Mouse (Mus musculus) midbrain, embryonic 12.5 days (tissue): ENCODE data around the gene Atp8b5. TPM values are rescaled to one million over a fixed set of nuclear protein-coding genes. Genes with fewer than 3 reads are reported as not detected.
A peak's percentile ranks its signal among the peaks of the same experiment; 100 is the strongest.

Experiments used
- ATAC-seq: fragments of 200-750 bp; cut with Nextera tagmentation; 2 replicates; pipeline ENCODE4 v1.8.0; 2017; ENCODE audit warnings: low read depth, moderate TSS enrichment, moderate library complexity; ENCODE audit not compliant: low FRiP score
- H3K27ac ChIP-seq: fragments of 300-500 bp; sonication (generic); replicated peaks from 2 replicates; pipeline ENCODE4 v1.5.1; 2016; ENCODE audit warnings: mild to moderate bottlenecking
- H3K27me3 ChIP-seq: fragments of 300-500 bp; sonication (generic); 2 replicates; pipeline ENCODE4 v1.6.1; 2016; ENCODE audit warnings: mild to moderate bottlenecking
- H3K36me3 ChIP-seq: fragments of 300-500 bp; sonication (generic); 2 replicates; pipeline ENCODE4 v1.6.1; 2016
- H3K4me1 ChIP-seq: fragments of 300-500 bp; sonication (generic); 2 replicates; pipeline ENCODE4 v1.6.1; 2016
- H3K4me2 ChIP-seq: fragments of 300-500 bp; sonication (generic); replicated peaks from 2 replicates; pipeline ENCODE4 v1.6.1; 2016; ENCODE audit warnings: mild to moderate bottlenecking, moderate library complexity
- H3K4me3 ChIP-seq: fragments of 300-500 bp; sonication (generic); 2 replicates; pipeline ENCODE4 v1.5.1; 2016; ENCODE audit warnings: mild to moderate bottlenecking
- H3K9ac ChIP-seq: fragments of 300-500 bp; sonication (generic); replicated peaks from 2 replicates; pipeline ENCODE4 v1.6.1; 2016; ENCODE audit warnings: mild to moderate bottlenecking, moderate library complexity
- H3K9me3 ChIP-seq: fragments of 300-500 bp; sonication (generic); 2 replicates; pipeline ENCODE4 v1.6.1; 2016; ENCODE audit warnings: mild to moderate bottlenecking
- WGBS: fragments of 180-500 bp; shearing (Covaris S2); methylation state at CpG from one replicate; pipeline ENCODE4 v1.1.7; 2016; 5-methylcytosine and 5-hydroxymethylcytosine counted together
- polyA plus RNA-seq: library from polyadenylated mRNA; unstranded; fragments of >200 nt; fragmentation: Nextera tagmentation; extraction: Ambion mirVana; gene quantifications from 2 replicates; pipeline ENCODE4 v1.2.1, GENCODE M21; 2016

The Atp8b5 gene
- polyA plus RNA-seq, 1 experiment from 2014 or later: 0.22 TPM

DNA sequence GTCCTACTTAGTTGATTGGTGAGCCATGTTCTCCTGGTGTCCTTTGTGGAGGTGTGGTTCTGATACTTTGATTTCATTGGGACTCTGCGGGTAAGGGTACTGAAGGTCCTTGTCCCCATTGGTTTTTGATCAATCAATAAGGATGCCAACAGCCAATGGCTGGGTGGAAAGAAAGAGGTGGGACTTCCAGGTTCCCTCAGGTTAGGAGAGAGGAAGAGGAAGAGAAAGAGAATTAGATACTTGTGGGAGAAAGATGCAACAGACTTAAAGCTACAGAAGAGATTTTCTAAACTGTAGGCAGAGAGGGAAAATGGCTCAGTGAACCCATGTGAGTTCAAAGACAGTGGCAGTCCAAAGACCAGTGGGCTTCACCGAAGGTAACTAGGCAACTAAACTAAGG is 60.2 kb downstream of the Atp8b5 start:
- no peak overlapping the region for H3K27ac ChIP-seq

DNA sequence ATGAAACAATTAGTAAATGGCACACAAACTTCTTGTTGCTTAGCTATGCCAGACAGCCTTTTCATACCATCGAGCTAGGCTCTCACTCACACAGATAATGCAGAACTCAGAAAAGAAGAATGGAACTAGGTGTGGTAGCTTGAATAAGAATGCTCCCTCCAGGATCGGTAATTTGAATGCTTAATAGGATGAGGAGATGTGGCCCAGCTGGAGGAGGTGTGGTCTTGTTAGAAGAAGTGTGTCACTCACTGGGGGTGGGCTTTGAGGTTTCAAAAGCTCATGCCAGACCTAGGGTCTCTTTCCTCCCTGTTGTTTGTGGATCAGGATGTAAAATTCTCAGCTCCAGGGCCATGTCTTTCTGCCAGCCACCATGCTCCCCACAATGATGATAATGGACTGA is 67.8 kb downstream of the Atp8b5 start:
- no peak overlapping the region for H3K27ac ChIP-seq
- ATAC-seq: no peak
- H3K4me1 ChIP-seq: no peaks in the 10 kb centered on the region
- H3K27me3 ChIP-seq: peaks cover 1% of the 10 kb centered on the region; the same call in 1 of the 2 replicates
- peaks cover 8% of the 10 kb centered on the region for H3K9me3 ChIP-seq
- no peak overlapping the region for H3K4me2 ChIP-seq
- no peak overlapping the region for H3K9ac ChIP-seq
- 41% methylated on average over 2 of the region's 2 CpGs for WGBS
- no peaks in the 10 kb centered on the region for H3K36me3 ChIP-seq
- H3K4me3 ChIP-seq: no peak overlapping the region

More for the DNA sequence above, 60.2 kb downstream of the Atp8b5 start:
- H3K4me3 ChIP-seq: no peak overlapping the region
- H3K9me3 ChIP-seq: no peaks in the 10 kb centered on the region
- H3K9ac ChIP-seq: no peak overlapping the region
- no peaks in the 10 kb centered on the region for H3K4me1 ChIP-seq
- H3K36me3 ChIP-seq: no peaks in the 10 kb centered on the region
- H3K27me3 ChIP-seq: no peaks in the 10 kb centered on the region
- 97% methylated on average over 2 of the region's 2 CpGs for WGBS
- no peak overlapping the region for H3K4me2 ChIP-seq
- ATAC-seq: no peak

GRCm38 (mm10) chr4:43336176-43336575 is 69.2 kb downstream of the Atp8b5 start:
- no peaks in the 10 kb centered on the region for H3K4me1 ChIP-seq
- peaks cover 8% of the 10 kb centered on the region for H3K9me3 ChIP-seq
- no peak overlapping the region for H3K27ac ChIP-seq
- no peak overlapping the region for H3K4me3 ChIP-seq
- H3K27me3 ChIP-seq: peaks cover 5% of the 10 kb centered on the region; the same call in 1 of the 2 replicates
- H3K4me2 ChIP-seq: no peak overlapping the region
- no peaks in the 10 kb centered on the region for H3K36me3 ChIP-seq
- no peak overlapping the region for H3K9ac ChIP-seq
- ATAC-seq: no peak

- no peak for ATAC-seq
- no peaks in the 10 kb centered on the region for H3K4me1 ChIP-seq
- H3K9me3 ChIP-seq: peaks cover 8% of the 10 kb centered on the region
- H3K27ac ChIP-seq: no peak overlapping the region
- H3K4me2 ChIP-seq: no peak overlapping the region
- no peak overlapping the region for H3K9ac ChIP-seq
- WGBS: 79% methylated on average over 4 of the region's 4 CpGs
- H3K4me3 ChIP-seq: no peak overlapping the region
- H3K27me3 ChIP-seq: peaks cover 5% of the 10 kb centered on the region; the same call in 1 of the 2 replicates
- H3K36me3 ChIP-seq: no peaks in the 10 kb centered on the region
Measured at GRCm38 (mm10) chr4:43340096-43340804, 73.3 kb downstream of the Atp8b5 start.

DNA sequence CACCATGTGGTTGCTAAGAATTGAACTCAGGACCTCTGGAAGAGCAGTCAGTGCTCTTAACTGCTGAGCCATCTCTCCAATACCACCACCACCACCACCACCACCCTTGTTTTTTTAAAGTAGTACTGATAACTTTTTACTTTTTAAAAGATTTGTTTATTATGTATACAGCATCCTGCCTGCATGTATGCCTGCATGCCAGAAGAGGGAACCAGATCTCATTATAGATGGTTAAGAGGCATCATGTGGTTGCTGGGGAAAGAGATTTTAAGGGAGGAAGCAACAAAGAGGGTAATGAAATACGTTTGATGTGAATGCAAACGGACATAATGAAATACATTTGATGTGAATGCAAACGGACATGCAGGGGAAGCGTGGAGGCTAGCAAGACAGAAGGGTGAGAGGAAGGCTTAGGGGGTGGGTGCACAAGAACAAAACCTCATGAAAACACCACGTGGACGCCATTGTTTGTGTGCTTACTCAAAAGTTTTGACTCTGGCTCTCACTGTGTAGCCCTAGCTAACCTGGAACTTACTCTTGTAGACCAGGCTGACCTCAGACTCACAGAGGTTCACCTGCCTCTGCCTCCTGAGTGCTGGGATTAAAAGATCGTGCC is 74.4 kb downstream of the Atp8b5 start:
- no peak overlapping the region for H3K4me3 ChIP-seq
- ATAC-seq: peak; percentile 41; the same call in 1 of the 2 replicates
- WGBS: 40% methylated on average over 7 of the region's 7 CpGs
- no peak overlapping the region for H3K4me2 ChIP-seq
- H3K4me1 ChIP-seq: no peaks in the 10 kb centered on the region
- H3K9ac ChIP-seq: no peak overlapping the region
- H3K27me3 ChIP-seq: peaks cover 5% of the 10 kb centered on the region; the same call in 1 of the 2 replicates
- no peak overlapping the region for H3K27ac ChIP-seq
- H3K36me3 ChIP-seq: no peaks in the 10 kb centered on the region
- H3K9me3 ChIP-seq: peaks cover 4% of the 10 kb centered on the region

DNA sequence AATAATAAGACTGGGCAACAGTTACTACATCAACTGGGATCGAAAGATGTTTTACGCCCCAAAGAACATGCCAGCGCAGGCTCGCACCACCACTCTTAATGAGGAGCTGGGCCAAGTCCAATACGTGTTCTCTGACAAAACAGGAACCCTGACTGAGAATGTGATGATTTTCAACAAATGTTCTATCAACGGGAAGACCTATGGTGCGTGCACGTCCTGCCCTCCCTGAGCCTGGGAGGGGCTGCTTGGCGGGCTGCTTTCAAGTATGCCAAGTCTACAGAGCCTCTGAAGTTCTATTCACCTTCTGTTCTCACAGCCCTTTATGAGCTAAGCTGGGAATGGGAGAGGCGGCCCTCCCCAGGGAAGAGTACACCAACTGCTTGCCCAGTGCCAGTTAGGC is 75.5 kb downstream of the Atp8b5 start:
- H3K4me1 ChIP-seq: no peaks in the 10 kb centered on the region
- H3K4me3 ChIP-seq: no peak overlapping the region
- no peak for ATAC-seq
- H3K27ac ChIP-seq: no peak overlapping the region
- no peak overlapping the region for H3K9ac ChIP-seq
- H3K9me3 ChIP-seq: no peaks in the 10 kb centered on the region
- no peak overlapping the region for H3K4me2 ChIP-seq
- 93% methylated on average over 10 of the region's 10 CpGs for WGBS
- H3K36me3 ChIP-seq: no peaks in the 10 kb centered on the region
- H3K27me3 ChIP-seq: peaks cover 5% of the 10 kb centered on the region; the same call in 1 of the 2 replicates

DNA sequence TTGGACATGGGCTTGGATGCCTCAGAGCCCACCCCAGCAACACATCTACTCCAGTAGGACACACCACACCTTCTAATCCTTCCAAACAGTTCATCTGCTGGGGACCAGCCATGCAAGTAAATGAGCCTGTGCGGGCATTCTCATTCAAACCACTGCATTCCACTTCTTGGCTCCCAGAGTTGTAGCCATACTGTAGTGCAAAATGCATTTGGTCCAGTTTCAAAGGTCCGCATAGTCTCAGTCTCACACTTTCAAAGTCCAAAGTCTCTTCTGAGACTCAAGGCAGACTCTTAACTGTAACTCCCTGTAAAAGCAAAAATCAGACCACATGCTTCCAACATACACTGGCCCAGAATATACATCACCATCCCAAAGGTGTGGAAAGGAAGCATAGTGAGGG is 78.0 kb downstream of the Atp8b5 start:
- Histone ChIP-seq H3K4me3 (no peak overlapping the region), H3K36me3 (no peaks in the 10 kb centered on the region), H3K9me3 (no peaks in the 10 kb centered on the region), H3K9ac (no peak overlapping the region), H3K4me2 (no peak overlapping the region), H3K4me1 (no peaks in the 10 kb centered on the region), H3K27ac (no peak overlapping the region), H3K27me3 (peaks cover 2% of the 10 kb centered on the region; the same call in 1 of the 2 replicates)
- ATAC-seq: no peak
- 89% methylated on average over 2 of the region's 2 CpGs for WGBS

DNA sequence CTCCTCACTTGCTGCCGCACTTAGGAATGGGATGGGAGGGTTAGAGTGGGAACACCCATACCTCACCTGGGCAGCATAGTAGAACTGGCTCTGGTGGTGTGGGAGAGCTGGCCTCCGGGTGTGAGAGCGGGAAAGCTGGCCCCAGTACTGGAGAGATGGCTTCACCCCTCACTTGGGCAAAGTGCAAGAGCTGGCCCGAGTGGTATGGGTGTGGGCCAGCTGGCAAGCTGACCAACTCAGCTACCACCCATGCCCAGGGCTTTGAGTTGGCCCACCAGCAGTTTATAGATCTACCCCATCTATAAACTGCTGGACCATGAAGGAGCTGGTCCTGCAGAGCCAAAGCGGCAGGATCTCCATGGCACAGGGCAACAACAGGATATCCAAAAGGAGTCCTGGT is 82.2 kb downstream of the Atp8b5 start:
- WGBS: 91% methylated on average over 5 of the region's 5 CpGs
- no peak for ATAC-seq

DNA sequence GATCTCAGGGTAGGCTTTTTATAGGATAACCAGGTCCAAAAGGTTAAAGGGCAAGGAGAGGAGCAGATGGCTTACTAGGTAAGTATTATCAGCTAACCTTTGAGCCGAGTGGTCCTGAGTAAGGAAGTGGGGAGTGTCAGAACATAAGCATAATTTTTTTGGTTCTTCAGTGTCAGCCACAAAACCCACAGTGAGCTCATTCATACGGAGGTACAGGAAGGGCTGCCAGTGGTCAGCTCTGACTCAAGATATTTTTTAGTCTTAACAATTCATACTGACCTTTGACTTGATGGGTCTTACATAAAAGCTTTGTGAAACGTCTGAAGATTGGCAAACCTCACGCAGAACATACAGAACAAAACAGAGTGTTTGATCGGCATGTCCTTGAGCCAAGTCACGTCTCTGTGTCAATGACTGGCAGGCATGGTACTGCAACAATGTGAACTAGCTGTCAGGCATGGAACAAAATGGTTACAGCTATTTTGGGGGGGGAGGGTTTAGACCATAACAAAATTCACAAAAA is 83.1 kb downstream of the Atp8b5 start:
- no peak for ATAC-seq
- H3K4me2 ChIP-seq: no peak overlapping the region
- no peaks in the 10 kb centered on the region for H3K36me3 ChIP-seq
- H3K4me1 ChIP-seq: no peaks in the 10 kb centered on the region
- no peaks in the 10 kb centered on the region for H3K27me3 ChIP-seq
- H3K9ac ChIP-seq: no peak overlapping the region
- no peak overlapping the region for H3K27ac ChIP-seq
- H3K4me3 ChIP-seq: no peak overlapping the region
- H3K9me3 ChIP-seq: 0 out of 2 replicates have a peak, but pooled peaks cover 4% of the 10 kb centered on the region
- 84% methylated on average over 6 of the region's 6 CpGs for WGBS

More for the DNA sequence above, 82.2 kb downstream of the Atp8b5 start:
- no peak overlapping the region for H3K4me3 ChIP-seq
- H3K9ac ChIP-seq: no peak overlapping the region
- H3K4me1 ChIP-seq: no peaks in the 10 kb centered on the region
- no peaks in the 10 kb centered on the region for H3K36me3 ChIP-seq
- 0 out of 2 replicates have a peak, but pooled peaks cover 4% of the 10 kb centered on the region for H3K9me3 ChIP-seq
- H3K4me2 ChIP-seq: no peak overlapping the region
- H3K27me3 ChIP-seq: no peaks in the 10 kb centered on the region
- H3K27ac ChIP-seq: no peak overlapping the region

DNA sequence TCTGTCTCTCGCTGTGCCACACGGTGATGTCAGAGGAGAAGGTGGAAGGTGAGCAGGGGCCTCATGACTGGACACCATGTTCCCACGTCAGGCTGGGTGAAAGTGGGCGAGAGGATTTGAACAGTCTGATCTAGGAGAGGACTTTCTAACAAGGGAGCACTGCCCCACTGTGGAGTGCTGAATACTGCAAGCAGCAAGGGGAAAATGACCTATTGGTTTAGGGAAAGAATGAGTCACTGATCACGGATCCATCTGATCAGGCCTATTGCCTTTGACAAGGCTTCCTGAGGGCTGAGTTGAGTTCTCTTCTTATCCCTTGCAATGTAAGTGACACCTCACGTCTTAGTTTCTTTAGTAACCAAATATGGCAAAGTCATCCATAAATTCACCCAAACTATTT is 86.7 kb downstream of the Atp8b5 start:
- Histone ChIP-seq H3K9ac (no peak overlapping the region), H3K36me3 (no peaks in the 10 kb centered on the region), H3K27me3 (no peaks in the 10 kb centered on the region), H3K27ac (no peak overlapping the region), H3K9me3 (0 out of 2 replicates have a peak, but pooled peaks cover 4% of the 10 kb centered on the region), H3K4me2 (no peak overlapping the region), H3K4me1 (no peaks in the 10 kb centered on the region), H3K4me3 (no peak overlapping the region)
- 89% methylated on average over 6 of the region's 6 CpGs for WGBS
- no peak for ATAC-seq

- 90% methylated on average over 11 of the region's 11 CpGs for WGBS
- H3K4me2 ChIP-seq: no peak overlapping the region
- no peak for ATAC-seq
Measured at GRCm38 (mm10) chr4:43364914-43365560, 98.1 kb downstream of the Atp8b5 start.

DNA sequence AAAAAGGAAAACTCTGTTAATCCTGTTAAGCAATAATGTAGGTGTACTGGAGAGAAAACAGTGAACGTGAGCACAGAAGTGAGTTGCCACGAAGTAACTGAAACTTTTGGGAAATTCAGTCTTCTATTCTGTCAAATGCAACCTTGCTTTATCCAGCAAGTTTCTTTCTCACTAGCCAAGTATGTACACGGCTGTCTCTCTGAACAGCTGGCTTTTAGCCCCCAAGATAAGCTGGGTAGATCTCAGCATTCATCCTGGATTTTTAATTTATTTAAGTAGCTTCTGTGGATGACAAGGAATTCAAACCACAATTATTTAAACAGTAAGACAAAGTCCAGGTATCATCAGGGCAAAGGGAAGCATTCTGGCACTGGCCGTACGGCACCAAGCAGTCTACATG is 100.3 kb downstream of the Atp8b5 start:
- 86% methylated on average over 5 of the region's 5 CpGs for WGBS
- H3K4me1 ChIP-seq: no peaks in the 10 kb centered on the region
- H3K4me3 ChIP-seq: no peak overlapping the region

More at GRCm38 (mm10) chr4:43364914-43365560, 98.1 kb downstream of the Atp8b5 start:
- no peaks in the 10 kb centered on the region for H3K9me3 ChIP-seq
- H3K27ac ChIP-seq: no peak overlapping the region
- H3K36me3 ChIP-seq: no peaks in the 10 kb centered on the region
- no peak overlapping the region for H3K4me3 ChIP-seq
- H3K9ac ChIP-seq: no peak overlapping the region
- H3K4me1 ChIP-seq: no peaks in the 10 kb centered on the region
- H3K27me3 ChIP-seq: no peaks in the 10 kb centered on the region

More for the DNA sequence above, 100.3 kb downstream of the Atp8b5 start:
- Histone ChIP-seq H3K27me3 (no peaks in the 10 kb centered on the region), H3K9ac (no peak overlapping the region), H3K9me3 (no peaks in the 10 kb centered on the region), H3K36me3 (no peaks in the 10 kb centered on the region), H3K4me2 (no peak overlapping the region), H3K27ac (no peak overlapping the region)
- ATAC-seq: no peak
